Mouse (Mus musculus): ENCODE measurements around the gene Pard3b. TPM values are rescaled to one million over a fixed set of nuclear protein-coding genes. Genes with fewer than 3 reads are reported as not detected.

Gene Pard3b
- total RNA-seq, 2 experiments from 2014 or later: 5.7 to 6.0 TPM

DNA sequence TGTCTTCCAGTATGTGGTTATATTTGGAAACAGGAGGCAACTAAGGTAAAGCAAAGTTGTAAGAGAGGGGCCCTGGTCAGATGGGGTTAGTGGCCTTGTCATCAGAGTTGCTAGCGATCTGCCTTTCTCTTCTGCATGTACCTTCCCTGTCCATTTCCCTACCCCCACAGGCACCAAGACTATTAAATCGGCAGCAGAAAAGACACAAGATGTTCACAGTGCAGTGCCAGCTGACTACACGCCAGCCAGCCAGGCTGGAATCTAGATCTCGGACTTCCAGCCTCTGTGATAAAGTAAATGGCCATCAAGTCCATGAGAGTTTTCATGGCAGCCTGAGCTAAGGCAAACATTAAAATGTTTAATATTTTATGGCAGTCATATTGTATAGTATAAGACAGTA lies 257.4 kb downstream of the Pard3b start:
- intact Hi-C loops (cut with DNase I; ENCODE audit: low total_unique reads): no loop called here
- peak; percentile 8 for DNase-seq

DNA sequence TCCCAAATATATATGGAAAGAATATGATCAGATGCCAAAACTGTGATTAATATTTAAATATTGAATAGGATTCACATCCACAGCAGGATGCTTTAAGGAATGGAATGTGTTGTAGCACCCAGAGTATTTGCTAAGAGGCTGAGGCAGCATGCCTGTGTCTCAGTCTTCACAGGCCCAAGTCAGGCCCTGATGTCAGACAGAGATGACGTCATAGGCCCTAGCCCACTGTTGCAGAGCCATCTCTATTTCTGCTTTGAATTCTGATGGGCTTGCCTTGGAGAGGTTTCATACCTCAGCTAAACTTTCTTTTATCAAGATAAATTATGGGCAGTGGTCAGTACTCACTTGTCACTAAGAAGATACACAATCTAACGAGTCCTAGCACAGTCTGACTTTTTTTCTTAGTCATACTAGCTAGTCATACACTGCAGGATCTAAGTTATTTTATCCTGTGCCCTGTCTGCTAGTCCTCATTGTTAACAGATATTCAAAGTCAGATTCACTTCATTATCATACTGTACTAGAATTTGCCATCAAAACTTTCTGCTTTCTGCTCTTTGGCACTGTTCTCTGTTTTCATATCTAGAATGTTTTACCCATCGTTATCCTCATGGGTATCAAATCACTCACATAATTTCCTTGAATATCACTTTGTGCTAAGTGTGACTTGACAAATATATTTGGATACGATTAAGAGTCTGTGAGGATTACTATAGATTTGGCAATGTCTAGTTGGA lies 264.8 kb downstream of the Pard3b start:
- DNase-seq: no peak
- intact Hi-C loops (cut with DNase I; ENCODE audit: low total_unique reads): no loop called here

DNA sequence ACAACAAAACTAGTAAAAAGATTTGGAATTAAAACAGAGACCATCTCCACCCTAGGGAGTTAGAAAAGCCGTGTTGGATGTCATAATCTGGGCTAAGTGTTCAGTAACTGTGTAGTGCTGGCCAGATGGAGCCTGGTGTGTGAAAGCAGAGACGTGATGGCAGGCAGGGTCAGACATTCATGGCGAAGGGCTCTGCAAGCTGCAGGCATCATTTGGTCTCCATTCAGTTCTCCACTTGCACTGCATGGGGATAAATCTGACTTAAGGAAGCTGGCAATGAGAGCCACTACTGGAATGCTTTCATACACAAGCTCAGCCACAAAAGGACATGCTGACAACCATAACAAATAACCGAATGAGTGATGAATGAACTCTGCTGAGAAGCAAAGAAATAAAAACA lies 265.4 kb downstream of the Pard3b start:
- intact Hi-C loops (cut with DNase I; ENCODE audit: low total_unique reads): no loop called here
- peak; percentile 37 for DNase-seq

DNA sequence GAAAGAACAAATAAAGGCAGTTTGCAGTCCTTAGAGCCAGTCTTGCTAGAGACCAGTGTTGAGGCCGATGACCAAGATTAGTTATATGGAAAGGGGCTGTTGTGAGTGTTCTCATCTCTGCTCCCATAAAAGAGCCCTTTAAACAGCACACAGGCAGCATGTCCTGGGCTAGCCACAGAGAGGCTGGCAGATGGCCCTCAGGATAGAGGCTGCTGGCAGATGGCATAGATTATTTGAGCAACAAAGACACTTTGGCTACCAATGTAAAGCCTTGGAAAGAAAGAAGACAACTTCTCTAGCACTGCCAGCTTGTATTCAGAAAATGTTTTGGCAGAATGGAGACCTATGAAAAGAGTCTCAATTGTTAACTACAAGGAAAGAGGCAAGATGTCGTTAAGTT lies 274.3 kb downstream of the Pard3b start:
- intact Hi-C loops (cut with DNase I; ENCODE audit: low total_unique reads): no loop called here
- no peak for DNase-seq

DNA sequence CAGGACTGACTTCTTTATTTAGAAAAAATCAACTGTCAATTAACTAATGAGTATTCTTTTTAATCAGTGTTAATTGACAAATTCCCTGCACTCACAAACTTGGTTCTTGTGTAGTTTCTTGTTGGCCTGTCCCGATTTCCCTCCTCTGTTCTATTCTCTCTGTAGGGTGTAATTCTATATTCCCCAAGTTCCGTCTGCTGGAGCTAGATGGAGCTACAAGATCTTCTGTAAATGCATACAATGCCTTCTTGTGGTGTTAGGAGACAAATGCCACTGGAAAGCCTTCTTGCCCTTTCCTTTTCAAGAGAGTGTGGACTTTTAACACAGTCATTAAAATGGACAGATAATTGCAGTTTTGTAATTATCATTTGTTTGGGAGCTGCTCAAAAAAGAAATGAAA lies 286.3 kb downstream of the Pard3b start:
- DNase-seq: no peak
- intact Hi-C loops (cut with DNase I; ENCODE audit: low total_unique reads): loop anchor here (10.0 kb wide), 1 partner anchor 780 kb away; the partner anchor contains the start of gene Nrp2

DNA sequence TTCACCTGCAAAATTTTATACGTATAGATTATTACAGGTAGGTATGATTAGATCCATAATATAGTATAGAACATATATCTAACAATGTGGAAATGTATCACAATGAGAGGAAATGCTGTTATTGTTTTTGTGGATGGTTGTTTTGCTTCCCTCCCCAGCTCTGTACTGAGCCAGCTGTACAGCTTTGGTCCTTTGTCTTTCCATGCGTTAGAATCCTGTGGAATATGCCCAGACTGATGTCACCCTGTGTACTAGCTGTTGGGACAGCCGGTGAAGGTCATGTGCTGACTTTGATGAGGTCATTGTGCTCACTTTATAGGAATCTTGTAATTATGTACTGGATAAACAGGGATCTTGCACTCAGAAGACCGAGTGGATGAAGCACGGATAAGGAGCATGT lies 286.9 kb downstream of the Pard3b start:
- DNase-seq: no peak
- intact Hi-C loops (cut with DNase I; ENCODE audit: low total_unique reads): loop anchor here (10.0 kb wide), 1 partner anchor 779 kb away; the partner anchor contains the start of gene Nrp2

DNA sequence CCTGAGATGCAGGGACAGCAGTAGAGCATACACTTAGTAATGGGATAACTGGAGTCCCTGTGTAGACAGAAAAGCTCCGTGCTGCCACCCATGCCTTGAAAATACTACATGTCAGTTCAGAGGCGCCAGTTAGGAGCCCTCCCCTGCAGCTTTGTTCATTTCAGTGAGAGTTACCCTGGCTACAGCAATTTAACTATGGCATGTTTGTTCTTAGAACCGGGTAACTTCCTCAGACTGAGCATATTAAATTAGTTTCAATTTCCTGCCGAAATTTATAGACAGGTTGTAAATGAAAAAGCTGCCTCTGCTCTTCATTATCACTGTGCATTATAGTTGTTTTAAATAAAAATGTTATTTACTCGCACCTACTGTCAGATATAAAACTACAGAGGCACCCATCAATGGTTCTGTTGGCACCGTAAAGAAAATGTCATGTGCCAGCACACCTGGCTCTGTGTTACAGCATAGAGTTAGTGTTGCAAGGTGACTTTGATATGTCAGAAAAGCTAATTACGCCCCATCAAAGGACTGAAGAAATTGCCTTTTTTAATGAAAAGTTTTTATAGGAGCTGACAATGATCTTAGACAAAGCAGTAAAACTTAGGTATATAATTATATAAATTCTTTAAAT lies 289.6 kb downstream of the Pard3b start:
- DNase-seq: no peak
- intact Hi-C loops (cut with DNase I; ENCODE audit: low total_unique reads): loop anchor here (10.0 kb wide), 1 partner anchor 777 kb away; the partner anchor contains the start of gene Nrp2

DNA sequence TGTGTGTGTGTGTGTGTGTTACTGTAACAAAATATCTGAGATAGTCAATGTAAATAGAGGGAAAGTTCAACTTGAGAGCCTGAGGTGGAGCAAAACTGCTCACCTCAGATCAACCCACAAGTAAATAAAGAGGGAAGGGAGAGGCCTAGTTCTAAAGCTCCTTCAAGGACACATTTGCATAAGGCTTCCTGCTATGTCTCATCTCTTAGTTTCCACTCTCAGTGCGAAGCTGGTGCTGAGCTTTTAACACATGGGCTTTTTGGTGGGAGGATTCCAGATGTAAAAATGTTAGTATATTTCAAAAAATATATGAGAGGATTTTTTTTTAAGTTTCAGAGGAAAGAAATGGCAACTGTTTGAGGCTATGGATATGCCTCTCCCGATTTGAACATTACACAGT lies 294.9 kb downstream of the Pard3b start:
- intact Hi-C loops (cut with DNase I; ENCODE audit: low total_unique reads): no loop called here
- no peak for DNase-seq

DNA sequence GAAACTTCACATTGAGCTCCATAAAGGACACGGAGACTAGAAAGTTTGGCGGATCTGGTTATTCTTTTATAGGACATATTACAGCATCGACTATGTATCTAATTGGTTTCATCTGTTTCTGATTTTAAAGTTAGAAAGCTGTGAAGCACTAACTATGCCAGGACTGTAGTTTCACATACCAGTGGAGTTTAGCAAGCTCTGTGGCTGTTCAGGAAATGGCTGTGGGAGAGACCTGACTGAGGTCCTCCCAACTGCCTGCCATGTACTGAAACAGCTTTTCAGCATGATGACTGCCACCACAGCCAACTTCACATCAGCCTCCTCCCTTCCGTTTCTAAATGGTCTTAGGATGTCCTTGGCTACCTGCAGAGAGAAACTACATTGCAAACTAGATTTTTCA lies 296.1 kb downstream of the Pard3b start:
- intact Hi-C loops (cut with DNase I; ENCODE audit: low total_unique reads): no loop called here
- no peak for DNase-seq

DNA sequence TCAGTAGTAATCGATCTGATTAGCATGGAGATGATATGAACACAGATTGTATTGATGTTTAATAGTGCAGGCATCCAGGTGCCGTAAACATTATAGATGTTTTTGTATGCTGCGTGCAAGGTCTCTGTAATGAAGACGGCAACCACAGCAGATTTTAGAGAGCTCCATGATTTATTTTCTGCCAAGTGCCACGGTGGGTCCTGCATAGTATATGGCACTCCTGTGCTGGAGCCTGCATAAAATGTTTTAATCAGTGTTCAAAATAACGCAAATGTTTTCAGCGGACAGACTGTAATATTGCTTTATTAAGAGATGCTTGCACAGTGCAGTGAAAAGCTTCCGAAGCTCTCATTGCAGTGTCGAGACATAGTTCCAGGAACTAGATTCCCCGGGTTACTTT lies 301.3 kb downstream of the Pard3b start:
- DNase-seq: no peak
- intact Hi-C loops (cut with DNase I; ENCODE audit: low total_unique reads): no loop called here

DNA sequence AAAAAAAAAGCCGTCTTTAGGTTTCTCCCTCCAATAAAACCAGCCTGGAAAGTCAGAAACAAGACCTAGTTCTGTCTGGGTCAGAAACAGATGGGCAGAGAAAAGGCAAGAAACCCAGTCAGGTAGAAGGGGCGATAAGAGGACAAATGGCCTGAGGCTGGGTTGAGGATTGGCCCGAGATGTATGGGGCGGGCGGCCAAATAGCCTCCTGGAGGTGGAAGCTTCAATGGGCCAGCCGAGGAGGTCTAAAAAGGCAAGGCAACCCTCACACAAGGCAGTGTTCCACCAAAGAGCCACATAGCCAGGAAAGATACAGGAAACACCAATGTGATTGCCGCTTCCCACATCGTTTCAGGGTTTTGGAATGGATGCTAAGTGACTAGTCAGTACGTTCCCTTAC lies 322.9 kb downstream of the Pard3b start:
- intact Hi-C loops (cut with DNase I; ENCODE audit: low total_unique reads): no loop called here
- no peak for DNase-seq

DNA sequence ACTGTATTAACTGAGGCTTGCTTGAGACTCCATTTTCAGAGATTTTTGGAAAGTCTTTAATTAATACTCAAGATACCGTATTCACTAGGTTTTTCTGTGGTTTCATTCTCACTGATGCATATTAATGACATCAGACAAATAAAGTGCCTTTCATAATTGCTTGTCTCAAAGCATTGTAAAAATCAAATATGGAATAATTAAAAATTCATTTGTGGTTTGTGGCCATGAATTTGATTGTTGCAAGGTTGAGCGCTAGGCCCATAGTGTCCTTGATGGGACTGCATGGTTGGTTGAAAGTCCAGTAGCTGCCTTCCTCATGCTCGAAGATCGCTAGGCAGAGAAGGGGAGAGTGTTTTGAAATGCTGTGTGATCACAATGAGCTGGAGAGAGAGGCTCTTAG lies 323.9 kb downstream of the Pard3b start:
- intact Hi-C loops (cut with DNase I; ENCODE audit: low total_unique reads): no loop called here
- DNase-seq: no peak

DNA sequence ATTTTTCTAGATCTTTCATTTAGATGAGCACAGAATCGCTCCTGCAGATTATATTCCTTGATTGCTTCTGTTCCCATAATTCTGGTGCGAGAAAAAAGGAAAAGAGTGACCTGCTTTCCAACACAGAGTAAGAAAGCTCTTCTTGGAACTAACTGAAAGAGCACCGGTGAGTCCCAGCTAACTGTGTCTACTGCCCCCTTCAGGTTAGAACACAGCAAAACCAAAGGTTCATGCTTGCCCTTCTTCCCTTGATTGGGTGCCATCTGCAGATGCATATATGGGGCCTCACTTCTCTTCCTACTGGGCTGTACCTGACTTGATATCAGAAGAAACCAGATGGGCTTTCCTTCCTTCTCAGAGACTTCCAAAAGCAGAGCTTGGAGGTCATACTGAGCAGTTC lies 328.5 kb downstream of the Pard3b start:
- no peak for DNase-seq
- intact Hi-C loops (cut with DNase I; ENCODE audit: low total_unique reads): no loop called here

DNA sequence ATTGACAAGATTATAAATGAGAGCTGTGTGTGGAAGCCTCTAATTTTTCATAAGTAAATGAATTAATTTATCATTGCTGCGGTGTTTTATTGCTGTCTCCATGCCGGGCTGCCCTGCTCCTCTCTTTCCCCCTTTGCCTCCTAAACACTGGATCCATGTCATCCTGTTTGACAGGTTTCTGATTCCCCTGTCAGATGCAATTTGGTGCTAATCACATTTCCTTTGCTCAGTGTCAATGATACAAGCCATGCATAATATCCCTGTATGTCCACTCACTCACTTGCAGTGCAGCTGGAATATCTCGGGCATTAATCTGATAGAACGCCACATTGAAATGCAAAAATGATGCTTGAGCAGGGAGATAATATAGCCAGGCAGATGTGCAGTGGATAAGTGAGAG lies 329.2 kb downstream of the Pard3b start:
- intact Hi-C loops (cut with DNase I; ENCODE audit: low total_unique reads): no loop called here
- no peak for DNase-seq

DNA sequence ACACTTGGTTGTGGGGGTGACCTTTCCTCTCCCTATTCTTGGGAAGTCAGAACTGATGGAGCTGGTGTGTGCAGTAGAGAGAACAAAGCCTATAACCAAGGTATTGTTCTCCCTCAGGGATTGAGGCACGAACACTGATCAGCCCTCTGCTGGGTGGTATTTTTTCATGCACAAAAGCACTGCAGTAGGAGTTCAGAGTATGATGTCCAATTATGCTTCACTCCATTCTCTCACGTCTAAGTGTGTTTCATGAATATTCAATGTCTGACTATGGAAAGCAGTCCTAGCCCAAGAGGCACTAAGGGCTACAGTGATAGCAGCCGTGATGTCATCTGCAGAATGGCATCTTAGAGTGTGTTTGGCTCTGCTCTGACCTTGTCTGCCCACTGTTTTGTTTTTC lies 359.1 kb downstream of the Pard3b start:
- DNase-seq: no peak
- intact Hi-C loops (cut with DNase I; ENCODE audit: low total_unique reads): no loop called here

DNA sequence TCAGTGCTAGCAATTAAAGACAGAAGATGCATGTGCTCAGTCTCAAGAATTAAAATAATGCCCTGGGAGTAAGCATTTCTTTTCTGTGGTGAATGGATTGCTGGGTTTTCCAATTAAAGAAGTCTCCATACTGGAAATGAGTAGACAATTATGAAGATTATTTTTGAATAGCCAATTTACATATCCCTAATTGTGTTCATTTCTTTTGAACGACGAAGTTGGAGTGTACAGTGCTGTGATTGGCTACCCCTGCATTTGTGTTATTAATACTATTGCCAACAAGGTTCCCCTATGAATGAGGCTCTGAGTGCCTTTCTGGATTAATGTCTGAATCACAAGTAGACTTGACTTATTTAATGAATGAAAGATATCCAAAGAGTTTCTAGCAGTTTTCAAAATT lies 370.2 kb downstream of the Pard3b start:
- intact Hi-C loops (cut with DNase I; ENCODE audit: low total_unique reads): no loop called here
- no peak for DNase-seq

DNA sequence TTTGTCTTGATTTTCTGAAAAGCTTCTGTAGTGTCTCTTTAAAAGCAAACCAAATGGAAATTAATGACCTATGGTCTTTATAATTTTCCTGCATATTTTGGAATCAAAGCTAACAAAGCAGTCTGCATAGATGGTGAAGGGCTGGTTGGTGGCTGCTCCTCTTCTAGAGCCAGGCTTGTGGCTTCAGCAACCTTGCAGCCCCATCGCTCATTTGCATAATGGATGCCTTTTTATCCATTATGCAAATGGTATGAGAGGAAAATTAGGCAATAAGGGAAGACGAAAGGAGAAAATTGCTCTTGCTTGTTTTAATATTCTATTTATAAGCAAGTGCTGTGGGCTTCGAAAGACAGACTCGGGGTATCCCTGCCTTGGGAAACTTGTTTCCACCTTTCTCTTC lies 373.1 kb downstream of the Pard3b start:
- no peak for DNase-seq
- intact Hi-C loops (cut with DNase I; ENCODE audit: low total_unique reads): no loop called here

DNA sequence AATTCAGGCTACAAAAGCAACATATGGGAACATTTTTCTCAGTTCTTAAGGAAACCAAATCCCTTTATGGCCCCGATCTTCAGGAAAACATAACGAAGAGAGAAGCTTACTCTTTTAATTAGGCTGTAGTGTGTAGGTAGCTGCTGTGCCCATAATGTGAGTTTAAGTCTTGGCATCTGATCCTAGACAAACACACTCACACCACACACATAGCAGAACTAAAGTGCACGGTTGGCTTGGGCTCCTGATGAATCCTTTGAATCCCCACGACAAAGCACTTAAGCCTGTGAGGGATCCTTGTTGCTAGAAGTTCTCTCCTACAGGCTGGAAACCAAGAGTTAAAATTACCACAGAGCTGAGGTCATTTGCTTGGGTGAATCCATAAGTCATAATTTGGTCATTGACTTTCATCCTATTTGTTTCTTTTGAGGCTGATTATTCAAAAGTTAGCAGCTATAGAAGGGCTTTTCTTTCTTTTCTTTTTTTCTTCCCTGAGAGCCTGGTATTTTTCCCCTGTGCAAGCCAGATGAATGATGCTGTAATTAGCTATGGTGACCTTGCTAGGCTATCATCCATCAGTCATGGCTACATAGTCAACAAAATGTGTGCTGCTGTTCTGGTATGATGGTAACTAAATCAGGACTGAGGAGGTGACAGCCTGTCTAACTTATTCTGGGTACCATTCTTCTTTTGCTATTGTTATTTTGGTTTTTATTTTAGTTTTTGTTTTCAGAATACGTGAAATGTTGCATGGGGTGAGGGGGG lies 378.1 kb downstream of the Pard3b start:
- DNase-seq: no peak
- intact Hi-C loops (cut with DNase I; ENCODE audit: low total_unique reads): no loop called here

DNA sequence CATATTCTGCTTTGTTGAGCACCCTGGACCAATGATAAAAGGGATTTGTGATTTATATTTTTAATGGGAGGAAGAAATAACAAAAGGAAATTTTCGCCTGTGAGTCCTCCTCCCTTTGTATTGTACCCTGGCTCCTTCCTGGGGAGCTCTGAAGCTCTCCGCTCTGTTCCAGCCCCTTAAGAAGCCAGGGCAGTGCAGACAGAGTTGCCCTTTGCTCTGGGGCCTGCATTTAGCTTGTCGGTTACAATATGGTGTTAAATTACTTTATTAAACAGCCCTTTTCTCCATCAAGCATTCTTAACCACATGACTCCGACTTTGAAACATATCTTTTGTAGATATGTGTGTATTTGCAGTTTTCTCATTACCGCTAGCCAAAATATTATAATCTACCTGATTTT lies 379.7 kb downstream of the Pard3b start:
- DNase-seq: no peak
- intact Hi-C loops (cut with DNase I; ENCODE audit: low total_unique reads): no loop called here

DNA sequence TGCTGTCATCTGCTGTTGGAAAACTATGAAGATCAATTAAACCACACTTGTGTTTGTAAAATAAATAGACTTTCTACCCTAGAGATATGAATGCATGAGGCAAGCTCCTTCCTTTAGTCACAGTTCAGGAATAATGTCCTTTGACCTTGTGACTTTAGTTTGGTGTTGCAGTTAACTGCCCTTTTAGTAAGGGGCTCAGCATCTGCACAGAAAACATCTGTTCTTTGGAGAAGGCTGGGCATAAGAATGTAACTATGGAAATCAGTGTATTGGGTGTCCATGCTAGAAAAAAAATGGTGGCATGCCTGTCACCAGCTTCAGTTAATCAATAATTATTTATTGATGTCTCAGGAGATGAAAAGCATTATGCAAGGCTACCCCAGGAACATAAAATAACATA lies 381.1 kb downstream of the Pard3b start:
- no peak for DNase-seq
- intact Hi-C loops (cut with DNase I; ENCODE audit: low total_unique reads): no loop called here

DNA sequence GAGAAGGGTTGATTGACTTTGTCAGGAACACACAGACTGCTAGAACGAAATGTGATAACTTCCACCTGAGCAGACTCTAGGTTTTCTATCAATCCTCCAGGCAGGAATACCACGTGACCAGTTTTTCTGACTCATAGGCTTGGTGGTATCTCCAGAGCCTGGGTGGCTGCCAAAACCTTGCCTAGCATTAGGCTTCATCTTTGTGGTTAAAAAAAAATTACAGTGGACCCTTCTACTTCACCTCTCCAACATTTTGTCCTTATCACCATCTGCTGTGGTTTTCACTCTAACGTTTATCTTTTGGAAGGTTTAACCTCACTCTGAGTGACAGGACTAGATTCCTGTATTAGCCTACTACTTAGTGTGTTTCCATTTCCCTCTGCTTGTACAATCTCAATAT lies 403.1 kb downstream of the Pard3b start:
- intact Hi-C loops (cut with DNase I; ENCODE audit: low total_unique reads): no loop called here
- no peak for DNase-seq
